Mouse (Mus musculus): ENCODE results near the gene Ubxn1. TPM values are rescaled to one million over a fixed set of nuclear protein-coding genes. Genes with fewer than 3 reads are reported as not detected.

Gene Ubxn1
- polyA plus RNA-seq, 1 experiment from 2014 or later, result 131 TPM

GRCm38 (mm10) chr19:8839103-8839907, 32.0 kb upstream of the Ubxn1 start, which contains the start of gene Gng3:
Gene Gng3, minus strand, starts transcription at chr19:8839194.
- peak; percentile 93 for ATAC-seq (ENCODE audit: low FRiP score)
- peak; percentile 83 for DNase-seq (ENCODE audit: low spot score)
- WGBS, result 29% methylated on average over 11 of the region's 11 CpGs
- peaks cover 13% of the 10 kb centered on the region for H3K4me1 ChIP-seq (replicated peaks; ENCODE audit: control insufficient read depth, insufficient read depth, low read length)
- H3K4me3 ChIP-seq (replicated peaks; ENCODE audit: low read length), result peak within 1 kb of the TSS; percentile 77
- peak within 1 kb of the TSS; percentile 96 for H3K27ac ChIP-seq
- peaks cover 37% of the 10 kb centered on the region for H3K36me3 ChIP-seq (replicated peaks; ENCODE audit: control insufficient read depth, insufficient read depth)
- H3K27me3 ChIP-seq (ENCODE audit: control insufficient read depth, insufficient read depth, low read length), result no peaks in the 10 kb centered on the region
- H3K9me3 ChIP-seq (ENCODE audit: control insufficient read depth, low read length), result no peaks in the 10 kb centered on the region
- peak within 1 kb of the TSS; percentile 66 for H3K4me2 ChIP-seq (replicated peaks)
- H3K9ac ChIP-seq, result peak within 1 kb of the TSS; percentile 94

GRCm38 (mm10) chr19:8839908-8840791, 31.1 kb upstream of the Ubxn1 start:
- Histone ChIP-seq H3K27ac (peak overlapping the region; percentile 96), H3K4me2 (replicated peaks) (peak overlapping the region; percentile 66), H3K4me3 (replicated peaks; ENCODE audit: low read length) (peak overlapping the region; percentile 77), H3K36me3 (replicated peaks; ENCODE audit: control insufficient read depth, insufficient read depth) (peaks cover 34% of the 10 kb centered on the region), H3K4me1 (replicated peaks; ENCODE audit: control insufficient read depth, insufficient read depth, low read length) (peaks cover 13% of the 10 kb centered on the region), H3K9me3 (ENCODE audit: control insufficient read depth, low read length) (no peaks in the 10 kb centered on the region), H3K9ac (peak overlapping the region; percentile 94), H3K27me3 (ENCODE audit: control insufficient read depth, insufficient read depth, low read length) (no peaks in the 10 kb centered on the region)
- WGBS, result 13% methylated on average over 29 of the region's 29 CpGs
- ATAC-seq (ENCODE audit: low FRiP score), result no peak
- peak; percentile 67 for DNase-seq (ENCODE audit: low spot score)

- Histone ChIP-seq H3K9me3 (ENCODE audit: control insufficient read depth, low read length) (no peaks in the 10 kb centered on the region), H3K9ac (peak overlapping the region; percentile 94), H3K4me3 (replicated peaks; ENCODE audit: low read length) (peak overlapping the region; percentile 77), H3K36me3 (replicated peaks; ENCODE audit: control insufficient read depth, insufficient read depth) (peaks cover 36% of the 10 kb centered on the region), H3K27me3 (ENCODE audit: control insufficient read depth, insufficient read depth, low read length) (no peaks in the 10 kb centered on the region), H3K4me1 (replicated peaks; ENCODE audit: control insufficient read depth, insufficient read depth, low read length) (peaks cover 13% of the 10 kb centered on the region), H3K4me2 (replicated peaks) (peak overlapping the region; percentile 66), H3K27ac (peak overlapping the region; percentile 96; the same call in 1 of the 2 replicates)
- ATAC-seq (ENCODE audit: low FRiP score) (no peak), DNase-seq (ENCODE audit: low spot score) (no peak)
- WGBS, result 82% methylated on average over 7 of the region's 7 CpGs
These were observed 30.3 kb upstream of the Ubxn1 start for GRCm38 (mm10) chr19:8841012-8841411.

GRCm38 (mm10) chr19:8842961-8843360, 28.3 kb upstream of the Ubxn1 start:
- 88% methylated on average over 6 of the region's 6 CpGs for WGBS
- Histone ChIP-seq H3K9ac (no peak overlapping the region), H3K27me3 (ENCODE audit: control insufficient read depth, insufficient read depth, low read length) (no peaks in the 10 kb centered on the region), H3K4me2 (replicated peaks) (no peak overlapping the region), H3K4me1 (replicated peaks; ENCODE audit: control insufficient read depth, insufficient read depth, low read length) (peaks cover 13% of the 10 kb centered on the region), H3K4me3 (replicated peaks; ENCODE audit: low read length) (no peak overlapping the region), H3K27ac (no peak overlapping the region), H3K9me3 (ENCODE audit: control insufficient read depth, low read length) (no peaks in the 10 kb centered on the region), H3K36me3 (replicated peaks; ENCODE audit: control insufficient read depth, insufficient read depth) (peaks cover 55% of the 10 kb centered on the region)
- no peak for DNase-seq (ENCODE audit: low spot score)
- ATAC-seq (ENCODE audit: low FRiP score), result no peak

GRCm38 (mm10) chr19:8844371-8845129, 26.7 kb upstream of the Ubxn1 start:
- Histone ChIP-seq H3K9ac (no peak overlapping the region), H3K4me1 (replicated peaks; ENCODE audit: control insufficient read depth, insufficient read depth, low read length) (peaks cover 13% of the 10 kb centered on the region), H3K4me3 (replicated peaks; ENCODE audit: low read length) (no peak overlapping the region), H3K27ac (no peak overlapping the region), H3K36me3 (replicated peaks; ENCODE audit: control insufficient read depth, insufficient read depth) (peaks cover 65% of the 10 kb centered on the region), H3K9me3 (ENCODE audit: control insufficient read depth, low read length) (no peaks in the 10 kb centered on the region), H3K4me2 (replicated peaks) (no peak overlapping the region), H3K27me3 (ENCODE audit: control insufficient read depth, insufficient read depth, low read length) (no peaks in the 10 kb centered on the region)
- no peak for ATAC-seq (ENCODE audit: low FRiP score)
- DNase-seq (ENCODE audit: low spot score), result peak; percentile 85
- WGBS, result 61% methylated on average over 5 of the region's 5 CpGs

- H3K4me2 ChIP-seq (replicated peaks), result no peak overlapping the region
- no peak overlapping the region for H3K9ac ChIP-seq
- H3K36me3 ChIP-seq (replicated peaks; ENCODE audit: control insufficient read depth, insufficient read depth), result peaks cover 52% of the 10 kb centered on the region
These were observed 22.9 kb upstream of the Ubxn1 start for GRCm38 (mm10) chr19:8848356-8848755.

GRCm38 (mm10) chr19:8850402-8850901, 20.8 kb upstream of the Ubxn1 start, which contains the start of gene Lrrn4cl:
Gene Lrrn4cl, plus strand, starts transcription at chr19:8850768.
- DNase-seq (ENCODE audit: low spot score) (no peak), ATAC-seq (ENCODE audit: low FRiP score) (peak; percentile 34; the same call in 1 of the 2 replicates)
- Histone ChIP-seq H3K4me1 (replicated peaks; ENCODE audit: control insufficient read depth, insufficient read depth, low read length) (no peaks in the 10 kb centered on the region), H3K27me3 (ENCODE audit: control insufficient read depth, insufficient read depth, low read length) (no peaks in the 10 kb centered on the region; the same call in 1 of the 2 replicates), H3K36me3 (replicated peaks; ENCODE audit: control insufficient read depth, insufficient read depth) (peaks cover 35% of the 10 kb centered on the region), H3K9me3 (ENCODE audit: control insufficient read depth, low read length) (no peaks in the 10 kb centered on the region), H3K9ac (no peak within 1 kb of the TSS), H3K27ac (no peak within 1 kb of the TSS), H3K4me3 (replicated peaks; ENCODE audit: low read length) (no peak within 1 kb of the TSS), H3K4me2 (replicated peaks) (no peak within 1 kb of the TSS; the same call in 1 of the 2 replicates)
- WGBS, result 35% methylated on average over 7 of the region's 7 CpGs

More at GRCm38 (mm10) chr19:8848356-8848755, 22.9 kb upstream of the Ubxn1 start:
- 86% methylated on average over 5 of the region's 5 CpGs for WGBS
- Histone ChIP-seq H3K27ac (no peak overlapping the region), H3K4me3 (replicated peaks; ENCODE audit: low read length) (no peak overlapping the region), H3K4me1 (replicated peaks; ENCODE audit: control insufficient read depth, insufficient read depth, low read length) (no peaks in the 10 kb centered on the region), H3K27me3 (ENCODE audit: control insufficient read depth, insufficient read depth, low read length) (no peaks in the 10 kb centered on the region; the same call in 1 of the 2 replicates), H3K9me3 (ENCODE audit: control insufficient read depth, low read length) (no peaks in the 10 kb centered on the region)
- DNase-seq (ENCODE audit: low spot score) (no peak), ATAC-seq (ENCODE audit: low FRiP score) (no peak)

- WGBS, result 51% methylated on average over 7 of the region's 7 CpGs
- Histone ChIP-seq H3K27ac (no peak overlapping the region), H3K4me2 (replicated peaks) (no peak overlapping the region), H3K4me1 (replicated peaks; ENCODE audit: control insufficient read depth, insufficient read depth, low read length) (no peaks in the 10 kb centered on the region), H3K9me3 (ENCODE audit: control insufficient read depth, low read length) (no peaks in the 10 kb centered on the region), H3K36me3 (replicated peaks; ENCODE audit: control insufficient read depth, insufficient read depth) (peaks cover 24% of the 10 kb centered on the region), H3K4me3 (replicated peaks; ENCODE audit: low read length) (no peak overlapping the region), H3K27me3 (ENCODE audit: control insufficient read depth, insufficient read depth, low read length) (no peaks in the 10 kb centered on the region; the same call in 1 of the 2 replicates), H3K9ac (no peak overlapping the region)
- ATAC-seq (ENCODE audit: low FRiP score), result no peak
- no peak for DNase-seq (ENCODE audit: low spot score)
These were observed 19.7 kb upstream of the Ubxn1 start for GRCm38 (mm10) chr19:8851639-8852038.

All from hindbrain, embryonic 14.5 days (tissue).